Mouse (Mus musculus): ENCODE measurements around the gene Cul4a.

The Cul4a gene

GRCm38 (mm10) chr8:13139641-13140182 lies 34.3 kb downstream of the Cul4a start:
- no peak for DNase-seq (ENCODE audit: low read depth, low spot score)

- DNase-seq (ENCODE audit: low read depth, low spot score): no peak
Measured at GRCm38 (mm10) chr8:13141681-13142080, 36.3 kb downstream of the Cul4a start.

- DNase-seq (ENCODE audit: low read depth, low spot score): no peak
Measured at GRCm38 (mm10) chr8:13148476-13148875, 43.1 kb downstream of the Cul4a start.

- DNase-seq (ENCODE audit: low read depth, low spot score): no peak
Measured at GRCm38 (mm10) chr8:13149287-13149686, 43.9 kb downstream of the Cul4a start.

GRCm38 (mm10) chr8:13149866-13150265 lies 44.4 kb downstream of the Cul4a start:
- no peak for DNase-seq (ENCODE audit: low read depth, low spot score)

GRCm38 (mm10) chr8:13150929-13151328 lies 45.5 kb downstream of the Cul4a start:
- DNase-seq (ENCODE audit: low read depth, low spot score): no peak

GRCm38 (mm10) chr8:13154099-13154498 lies 48.7 kb downstream of the Cul4a start:
- no peak for DNase-seq (ENCODE audit: low read depth, low spot score)

GRCm38 (mm10) chr8:13155358-13155757 lies 49.9 kb downstream of the Cul4a start:
- DNase-seq (ENCODE audit: low read depth, low spot score): no peak

GRCm38 (mm10) chr8:13156327-13157097 lies 51.1 kb downstream of the Cul4a start:
- no peak for DNase-seq (ENCODE audit: low read depth, low spot score)

- DNase-seq (ENCODE audit: low read depth, low spot score): peak; percentile 98
Measured at GRCm38 (mm10) chr8:13158718-13159376, 53.4 kb downstream of the Cul4a start, which contains the start of gene Lamp1. Gene Lamp1, plus strand, starts transcription at chr8:13159161.

- DNase-seq (ENCODE audit: low read depth, low spot score): no peak
Measured at GRCm38 (mm10) chr8:13159377-13159881, 54.0 kb downstream of the Cul4a start.

- no peak for DNase-seq (ENCODE audit: low read depth, low spot score)
Measured at GRCm38 (mm10) chr8:13160691-13161090, 55.3 kb downstream of the Cul4a start.

GRCm38 (mm10) chr8:13162098-13162497 lies 56.7 kb downstream of the Cul4a start:
- DNase-seq (ENCODE audit: low read depth, low spot score): no peak

GRCm38 (mm10) chr8:13163563-13163962 lies 58.1 kb downstream of the Cul4a start:
- no peak for DNase-seq (ENCODE audit: low read depth, low spot score)

GRCm38 (mm10) chr8:13164361-13164760 lies 58.9 kb downstream of the Cul4a start:
- no peak for DNase-seq (ENCODE audit: low read depth, low spot score)

GRCm38 (mm10) chr8:13170510-13170909 lies 65.1 kb downstream of the Cul4a start:
- DNase-seq (ENCODE audit: low read depth, low spot score): no peak

- DNase-seq (ENCODE audit: low read depth, low spot score): no peak
Measured at GRCm38 (mm10) chr8:13174305-13174704, 68.9 kb downstream of the Cul4a start.

GRCm38 (mm10) chr8:13174811-13175210 lies 69.4 kb downstream of the Cul4a start:
- no peak for DNase-seq (ENCODE audit: low read depth, low spot score)

- DNase-seq (ENCODE audit: low read depth, low spot score): no peak
Measured at GRCm38 (mm10) chr8:13175650-13176049, 70.2 kb downstream of the Cul4a start.

- DNase-seq (ENCODE audit: low read depth, low spot score): no peak
Measured at GRCm38 (mm10) chr8:13177173-13177852, 71.9 kb downstream of the Cul4a start.

GRCm38 (mm10) chr8:13178137-13178536 lies 72.7 kb downstream of the Cul4a start:
- DNase-seq (ENCODE audit: low read depth, low spot score): no peak

GRCm38 (mm10) chr8:13179482-13179881 lies 74.1 kb downstream of the Cul4a start:
- no peak for DNase-seq (ENCODE audit: low read depth, low spot score)

All from CD4-positive helper T cell, adult 2 months (primary cell).